15 mouse cellular contexts compared by ENCODE assay signal in the genomic region with DNA sequence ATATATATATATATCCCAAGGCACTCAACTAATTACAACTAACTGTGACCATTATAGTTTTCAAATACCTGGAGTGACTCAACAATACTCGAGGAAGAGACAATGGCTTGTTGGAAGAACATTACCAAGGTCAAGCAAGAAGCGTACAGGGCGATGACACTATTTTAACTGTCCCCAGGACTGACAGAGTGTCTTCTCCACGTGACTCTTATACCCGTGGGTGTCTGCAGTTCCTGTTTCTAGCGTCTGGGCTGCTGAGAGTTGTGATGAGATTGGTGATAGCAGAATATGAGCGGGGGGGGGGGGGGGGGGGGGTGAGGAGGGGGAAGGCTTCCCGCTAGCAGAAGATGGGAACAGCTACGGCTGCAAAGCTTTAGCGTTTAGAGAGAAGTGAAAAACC. TPM values are rescaled to one million over a fixed set of nuclear protein-coding genes. Genes with fewer than 3 reads are reported as not detected.
DNase-seq lines count a peak whose midpoint lies in the region; ATAC-seq and TF ChIP-seq lines count a peak whose summit lies in the region.
"Had no signal": no experiment of that assay in that cellular context is flagged by ENCODE, and none has a peak within 500 bp of the region (broad histone marks: within the 10 kb centered on the region; RNA-seq: fewer than 3 reads in every experiment).

No protein-coding gene starts in this region.

- DNase-seq in layer of hippocampus, adult 2 months (ENCODE audit: low spot score in 2 of 2): no peak
- DNase-seq in layer of hippocampus, postnatal 14 days (ENCODE audit: low spot score in 2 of 2): no peak
- DNase-seq in 416B (ENCODE audit: low read depth) (peak; percentile 38), adipocyte (ENCODE audit: low spot score) (no peak)
- DNase-seq in ovary, adult 18-20 months (ENCODE audit: low spot score): no peak
- DNase-seq in urinary bladder, adult 2 months (ENCODE audit: low spot score): no peak
- DNase-seq: cerebellum, adult 9-11 months; kidney, postnatal 25 days; lung, embryonic 14.5 days; right cerebral cortex, postnatal 4 days had no signal

- peak overlapping the region; percentile 91; the same call in 1 of the 2 replicates for H3K27ac ChIP-seq in layer of hippocampus, adult 2 months
- H3K27ac ChIP-seq: forebrain, embryonic 10.5 days; limb, embryonic 12.5 days had no signal

- TF ChIP-seq CTCF in layer of hippocampus, adult 2 months (conservative IDR thresholded peaks at IDR 0.05): no peak

- ATAC-seq in CD4-positive, CD25-positive, alpha-beta regulatory T cell, adult 4 months: peak; percentile 53
- ATAC-seq in granulocyte monocyte progenitor cell, adult 5-6 weeks (replicated peaks; ENCODE audit: poor library complexity, severe bottlenecking): peak; percentile 78

- H3K4me3 ChIP-seq in layer of hippocampus, adult 2 months: no peak overlapping the region
- H3K4me3 ChIP-seq: forebrain, embryonic 10.5 days; limb, embryonic 12.5 days had no signal

RNA-seq across cellular contexts. Expression of gene Dennd2a, which starts 30.9 kb away (rescaled TPM):
- total RNA-seq in layer of hippocampus, adult 2 months (2021): 10 to 100 TPM; 37.0 to 38.2 TPM
- 10 to 100 TPM; 30.0 to 35.7 TPM for total RNA-seq in layer of hippocampus, postnatal 14 days (2021)
- under 1 TPM in 1 of 2 experiments, not detected in 1; 0.65 TPM for polyA plus RNA-seq in CD4-positive, CD25-positive, alpha-beta regulatory T cell, adult 4 months (2017; shearing (Covaris generic))
- total RNA-seq in granulocyte monocyte progenitor cell, adult 5-6 weeks (2014; fragmentation: Nextera tagmentation): 0.13 TPM in 1 of 2 replicates, not detected in the other
- total RNA-seq in granulocyte monocyte progenitor cell, adult 5-6 weeks (2017): 0.15 and 0.52 TPM in 2 replicates
- polyA plus RNA-seq in urinary bladder, adult 2 months (2012; rRNA removed): 10.8 and 14.9 TPM in 2 replicates

RNA-seq across cellular contexts. Expression of gene Adck2, which starts 46.9 kb away (rescaled TPM):
- 10 to 100 TPM; 27.5 to 32.0 TPM for total RNA-seq in layer of hippocampus, adult 2 months (2021)
- 10 to 100 TPM; 28.0 to 32.3 TPM for total RNA-seq in layer of hippocampus, postnatal 14 days (2021)
- 10 to 100 TPM; 27.8 to 29.7 TPM for polyA plus RNA-seq in CD4-positive, CD25-positive, alpha-beta regulatory T cell, adult 4 months (2017; shearing (Covaris generic))
- 9.7 and 16.2 TPM in 2 replicates for total RNA-seq in granulocyte monocyte progenitor cell, adult 5-6 weeks (2014; fragmentation: Nextera tagmentation)
- 3.8 and 11.6 TPM in 2 replicates for total RNA-seq in granulocyte monocyte progenitor cell, adult 5-6 weeks (2017)
- polyA plus RNA-seq in urinary bladder, adult 2 months (2012; rRNA removed): 19.4 and 21.9 TPM in 2 replicates

RNA-seq across cellular contexts. Expression of gene Gm42420, which starts 58.8 kb away (rescaled TPM):
- total RNA-seq in layer of hippocampus, adult 2 months (2021): not detected
- total RNA-seq in layer of hippocampus, postnatal 14 days (2021): under 1 TPM in 1 of 2 experiments, not detected in 1; 0.88 TPM
- polyA plus RNA-seq in CD4-positive, CD25-positive, alpha-beta regulatory T cell, adult 4 months (2017; shearing (Covaris generic)): not detected
- total RNA-seq in granulocyte monocyte progenitor cell, adult 5-6 weeks (2014; fragmentation: Nextera tagmentation): 2.4 and 4.0 TPM in 2 replicates
- total RNA-seq in granulocyte monocyte progenitor cell, adult 5-6 weeks (2017): 0.90 and 1.4 TPM in 2 replicates
- 1.2 and 1.9 TPM in 2 replicates for polyA plus RNA-seq in urinary bladder, adult 2 months (2012; rRNA removed)
- polyA plus RNA-seq: embryonic facial prominence, embryonic 11.5 days had no signal

Comparison
In these comparisons a context has a peak if more than half of its experiments do, and no peak if none do; other contexts are left out.
1. RNA of gene Dennd2a, which starts 30.9 kb away (total RNA-seq): 37.0 to 38.2 TPM in layer of hippocampus, adult 2 months and 30.0 to 35.7 TPM in layer of hippocampus, postnatal 14 days; 0.13 to 0.52 TPM in granulocyte monocyte progenitor cell, adult 5-6 weeks; every median in the first group is over 10 times any median in the second.